Mouse (Mus musculus) olfactory bulb, adult 2 months (tissue): ENCODE measurements at regions not wholly inside any gene's neighbourhood (a gene's known extent, or its start where the extent isn't known, plus 50 kb on each side); places are given as distances from the start of the nearest gene placed in this dataset.

Experiments
- H3K27ac ChIP-seq: fragments of 200-500 bp; 2 replicates; pipeline ENCODE4 v1.5.1; 2012; ENCODE audit warnings: low read depth, low read length; ENCODE audit not compliant: insufficient read depth
- H3K4me1 ChIP-seq: fragments of 200-500 bp; 2 replicates; pipeline ENCODE4 v1.6.1; 2012; ENCODE audit warnings: low read length; ENCODE audit not compliant: control insufficient read depth, insufficient read depth
- H3K4me3 ChIP-seq: fragments of 200-500 bp; 2 replicates; pipeline ENCODE4 v1.5.1; 2012; ENCODE audit warnings: mild to moderate bottlenecking, low read depth, low read length, moderate library complexity; ENCODE audit not compliant: insufficient read depth
- CTCF ChIP-seq: fragments of 200-500 bp; IDR thresholded peaks from 2 replicates; pipeline ENCODE4 v1.5.1; 2012; ENCODE audit warnings: low read depth, mild to moderate bottlenecking, low read length, moderate library complexity; ENCODE audit not compliant: insufficient read depth
- POLR2A ChIP-seq: fragments of 200-500 bp; IDR thresholded peaks from 2 replicates; pipeline ENCODE4 v1.6.1; 2012; ENCODE audit warnings: mild to moderate bottlenecking, low read depth, low read length, moderate library complexity; ENCODE audit not compliant: insufficient read depth
- WGBS: fragments of 180-500 bp; shearing (Covaris S2); methylation state at CpG from one replicate; pipeline ENCODE4 v1.1.7; 2018; 5-methylcytosine and 5-hydroxymethylcytosine counted together

GRCm38 (mm10) chr1:137587481-137588228, 587.9 kb downstream of the Ptprc start:
- no peak overlapping the region for H3K27ac ChIP-seq
- no peak for TF ChIP-seq CTCF
- no peak for TF ChIP-seq POLR2A
- H3K4me1 ChIP-seq: peaks cover 2% of the 10 kb centered on the region; the same call in 1 of the 2 replicates
- 93% methylated on average over 12 of the region's 12 CpGs for WGBS
- no peak overlapping the region for H3K4me3 ChIP-seq

- H3K4me1 ChIP-seq: peaks cover 2% of the 10 kb centered on the region; the same call in 1 of the 2 replicates
- 70% methylated on average over 6 of the region's 6 CpGs for WGBS
- H3K27ac ChIP-seq: no peak overlapping the region
- TF ChIP-seq CTCF: no peak
- no peak for TF ChIP-seq POLR2A
- H3K4me3 ChIP-seq: no peak overlapping the region
These were observed 590.8 kb downstream of the Ptprc start for GRCm38 (mm10) chr1:137584696-137585095.

GRCm38 (mm10) chr1:137584104-137584675, 591.3 kb downstream of the Ptprc start:
- Histone ChIP-seq H3K4me3 (no peak overlapping the region), H3K4me1 (peaks cover 2% of the 10 kb centered on the region; the same call in 1 of the 2 replicates), H3K27ac (no peak overlapping the region)
- WGBS: 85% methylated on average over 13 of the region's 13 CpGs
- TF ChIP-seq POLR2A: no peak
- no peak for TF ChIP-seq CTCF

GRCm38 (mm10) chr1:137577639-137578038, 597.9 kb downstream of the Ptprc start:
- 82% methylated on average over 1 of the region's 1 CpGs for WGBS
- no peaks in the 10 kb centered on the region for H3K4me1 ChIP-seq
- H3K27ac ChIP-seq: no peak overlapping the region

GRCm38 (mm10) chr1:137576174-137576573, 599.3 kb downstream of the Ptprc start:
- Histone ChIP-seq H3K27ac (no peak overlapping the region), H3K4me3 (no peak overlapping the region), H3K4me1 (no peaks in the 10 kb centered on the region)
- WGBS: 81% methylated on average over 9 of the region's 9 CpGs
- TF ChIP-seq CTCF: no peak

More at GRCm38 (mm10) chr1:137577639-137578038, 597.9 kb downstream of the Ptprc start:
- TF ChIP-seq POLR2A (no peak), CTCF (no peak)
- no peak overlapping the region for H3K4me3 ChIP-seq

- TF ChIP-seq POLR2A: no peak
- TF ChIP-seq CTCF: no peak
- Histone ChIP-seq H3K4me3 (no peak overlapping the region), H3K4me1 (no peaks in the 10 kb centered on the region), H3K27ac (no peak overlapping the region)
These were observed 600.1 kb downstream of the Ptprc start for GRCm38 (mm10) chr1:137575380-137575779.

GRCm38 (mm10) chr1:137571905-137572865, 603.3 kb downstream of the Ptprc start:
- 77% methylated on average over 6 of the region's 6 CpGs for WGBS
- Histone ChIP-seq H3K27ac (no peak overlapping the region), H3K4me1 (no peaks in the 10 kb centered on the region), H3K4me3 (no peak overlapping the region)
- no peak for TF ChIP-seq CTCF
- no peak for TF ChIP-seq POLR2A

- Histone ChIP-seq H3K4me1 (no peaks in the 10 kb centered on the region), H3K27ac (no peak overlapping the region), H3K4me3 (no peak overlapping the region)
- 69% methylated on average over 4 of the region's 4 CpGs for WGBS
- TF ChIP-seq POLR2A (no peak), CTCF (no peak)
These were observed 604.2 kb downstream of the Ptprc start for GRCm38 (mm10) chr1:137571190-137571904.
